Comparison of ENCODE assay signal across 15 mouse cellular contexts in genomic region chr10:40792115-40792514, GRCm38 (mm10).
"Had no signal": no experiment of that assay in that cellular context is flagged by ENCODE, and none has a peak within 500 bp of the region (broad histone marks: within the 10 kb centered on the region; RNA-seq: fewer than 3 reads in every experiment).

No protein-coding gene starts in this region.

- H3K4me2 ChIP-seq: lung, embryonic 14.5 days; midbrain, embryonic 12.5 days; neural tube, embryonic 12.5 days; stomach, embryonic 15.5 days had no signal

- H3K27me3 ChIP-seq: midbrain, embryonic 12.5 days; neural tube, embryonic 12.5 days; stomach, embryonic 15.5 days had no signal

- H3K9me3 ChIP-seq: midbrain, embryonic 10.5 days; stomach, embryonic 15.5 days had no signal

- H3K36me3 ChIP-seq: midbrain, embryonic 10.5 days; midbrain, embryonic 12.5 days; neural tube, embryonic 12.5 days; stomach, embryonic 15.5 days had no signal

- H3K4me3 ChIP-seq: midbrain, embryonic 10.5 days; midbrain, embryonic 12.5 days; myocyte; neural tube, embryonic 12.5 days; stomach, embryonic 15.5 days had no signal

- ATAC-seq: midbrain, embryonic 16.5 days had no signal

- DNase-seq: lung, adult 18-20 months; lung, embryonic 14.5 days; lung, postnatal 10 days; lung, postnatal 4 days; midbrain, embryonic 14.5 days; right cerebral cortex, postnatal 25 days; thymus, postnatal 14 days; thymus, postnatal 36 days had no signal

- H3K4me1 ChIP-seq: midbrain, embryonic 10.5 days; midbrain, embryonic 12.5 days; neural tube, embryonic 12.5 days; stomach, embryonic 15.5 days had no signal

- H3K27ac ChIP-seq: midbrain, embryonic 10.5 days; midbrain, embryonic 12.5 days; neural tube, embryonic 12.5 days; stomach, embryonic 15.5 days; stomach, postnatal 0 days had no signal

- H3K9ac ChIP-seq: lung, embryonic 14.5 days; midbrain, embryonic 12.5 days; neural tube, embryonic 12.5 days; stomach, embryonic 15.5 days had no signal
